Mouse (Mus musculus) spleen, adult 2 months (tissue): ENCODE results near the gene Olfr356.

Experiments used
- CTCF ChIP-seq: fragments of 200-500 bp; IDR thresholded peaks from 2 replicates; pipeline ENCODE4 v1.5.1; 2011; ENCODE audit warnings: mild to moderate bottlenecking, inconsistent platforms; ENCODE audit not compliant: insufficient read depth, insufficient read length, insufficient replicate concordance; ENCODE audit errors: extremely low read depth
- POLR2A ChIP-seq: fragments of 200-500 bp; IDR thresholded peaks from 2 replicates; pipeline ENCODE4 v1.6.1; 2011; ENCODE audit warnings: low read depth, low read length, inconsistent platforms

- TF ChIP-seq POLR2A (no peak), CTCF (no peak)
These were observed at the start of gene Olfr356 for GRCm38 (mm10) chr2:36936821-36937220.
